Mouse (Mus musculus) small intestine, adult 2 months (tissue): ENCODE measurements at regions not wholly inside any gene's neighbourhood (a gene's known extent, or its start where the extent isn't known, plus 50 kb on each side); places are given as distances from the start of the nearest gene placed in this dataset.

ENCODE experiments used
- CTCF ChIP-seq: fragments of 200-500 bp; IDR thresholded peaks from 2 replicates; pipeline ENCODE4 v1.5.1; 2012; ENCODE audit warnings: low read depth, mild to moderate bottlenecking, control low read depth, inconsistent platforms, low read length, moderate library complexity, mixed read lengths; ENCODE audit not compliant: insufficient replicate concordance, insufficient read length; ENCODE audit errors: extremely low read depth
- POLR2A ChIP-seq: fragments of 200-500 bp; IDR thresholded peaks from 2 replicates; pipeline ENCODE4 v1.6.1; 2012; ENCODE audit warnings: low read depth, mild to moderate bottlenecking, control low read depth, inconsistent platforms, low read length, moderate library complexity

DNA sequence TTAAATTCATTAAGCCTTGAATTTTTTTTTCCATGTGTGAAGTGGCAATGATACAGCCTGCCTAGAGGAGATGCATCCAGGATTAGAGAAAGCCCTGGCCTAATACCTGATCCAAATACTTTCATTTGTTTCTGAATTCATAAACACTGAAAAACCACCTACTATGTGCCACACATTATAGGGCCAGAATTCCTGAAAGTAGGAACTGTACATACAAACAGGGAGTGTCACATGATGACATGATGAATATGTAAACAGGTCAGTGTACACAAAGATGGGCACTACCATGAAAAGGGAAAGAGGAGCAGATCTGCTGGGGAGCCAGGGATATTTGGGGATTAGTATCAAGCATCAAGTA, 244.9 kb downstream of the Clic5 start:
- TF ChIP-seq CTCF (no peak), POLR2A (no peak)
